Mouse (Mus musculus) heart, embryonic 12.5 days (tissue): ENCODE data around the gene Cacna1a. TPM values are rescaled to one million over a fixed set of nuclear protein-coding genes. Genes with fewer than 3 reads are reported as not detected.
A peak's percentile ranks its signal among the peaks of the same experiment; 100 is the strongest.

ENCODE experiments used
- ATAC-seq: fragments of 200-750 bp; cut with Nextera tagmentation; 2 replicates; pipeline ENCODE4 v1.8.0; 2017; ENCODE audit warnings: moderate TSS enrichment, moderate library complexity; ENCODE audit not compliant: insufficient number of reproducible peaks, low FRiP score
- H3K27ac ChIP-seq: fragments of 300-500 bp; sonication (generic); 2 replicates; pipeline ENCODE4 v1.5.1; 2016; ENCODE audit warnings: mild to moderate bottlenecking, moderate library complexity; ENCODE audit not compliant: poor library complexity, severe bottlenecking
- H3K27me3 ChIP-seq: fragments of 300-500 bp; sonication (generic); replicated peaks from 2 replicates; pipeline ENCODE4 v1.6.1; 2016; ENCODE audit warnings: mild to moderate bottlenecking, moderate library complexity
- H3K36me3 ChIP-seq: fragments of 300-500 bp; sonication (generic); 2 replicates; pipeline ENCODE4 v1.6.1; 2016; ENCODE audit warnings: mild to moderate bottlenecking, moderate library complexity
- H3K4me1 ChIP-seq: fragments of 300-500 bp; sonication (generic); replicated peaks from 2 replicates; pipeline ENCODE4 v1.6.1; 2016; ENCODE audit warnings: mild to moderate bottlenecking
- H3K4me2 ChIP-seq: fragments of 300-500 bp; sonication (generic); 2 replicates; pipeline ENCODE4 v1.6.1; 2016; ENCODE audit warnings: mild to moderate bottlenecking, moderate library complexity
- H3K4me3 ChIP-seq: fragments of 300-500 bp; sonication (generic); 2 replicates; pipeline ENCODE4 v1.5.1; 2016; ENCODE audit warnings: mild to moderate bottlenecking
- H3K9ac ChIP-seq: fragments of 300-500 bp; sonication (generic); 2 replicates; pipeline ENCODE4 v1.6.1; 2016; ENCODE audit warnings: mild to moderate bottlenecking, moderate library complexity
- H3K9me3 ChIP-seq: fragments of 300-500 bp; sonication (generic); replicated peaks from 2 replicates; pipeline ENCODE4 v1.6.1; 2016; ENCODE audit warnings: mild to moderate bottlenecking, moderate library complexity
- WGBS: fragments of 180-500 bp; shearing (Covaris S2); methylation state at CpG from one replicate; pipeline ENCODE4 v1.1.7; 2016; 5-methylcytosine and 5-hydroxymethylcytosine counted together
- polyA plus RNA-seq: library from polyadenylated mRNA; unstranded; fragments of >200 nt; fragmentation: Nextera tagmentation; extraction: Ambion mirVana; gene quantifications from 2 replicates; pipeline ENCODE4 v1.2.1, GENCODE M21; 2016

Gene Cacna1a
- polyA plus RNA-seq, 1 experiment from 2014 or later, result 9.2 TPM

GRCm38 (mm10) chr8:84588498-84588897 is 200.3 kb downstream of the Cacna1a start:
- Histone ChIP-seq H3K4me2 (no peak overlapping the region), H3K9ac (peak overlapping the region; percentile 26; the same call in 1 of the 2 replicates), H3K27ac (peak overlapping the region; percentile 50; the same call in 1 of the 2 replicates), H3K9me3 (peaks cover 3% of the 10 kb centered on the region; the same call in 1 of the 2 replicates), H3K4me3 (no peak overlapping the region), H3K36me3 (no peaks in the 10 kb centered on the region), H3K27me3 (no peaks in the 10 kb centered on the region), H3K4me1 (peaks cover 25% of the 10 kb centered on the region)
- ATAC-seq, result peak; percentile 47; the same call in 1 of the 2 replicates
- 44% methylated on average over 11 of the region's 11 CpGs for WGBS

- peak; percentile 51; the same call in 1 of the 2 replicates for ATAC-seq
Measured at GRCm38 (mm10) chr8:84592015-84592662, 203.9 kb downstream of the Cacna1a start.

GRCm38 (mm10) chr8:84593143-84593542 is 204.9 kb downstream of the Cacna1a start:
- H3K27ac ChIP-seq, result no peak overlapping the region
- no peaks in the 10 kb centered on the region for H3K36me3 ChIP-seq
- no peak overlapping the region for H3K4me2 ChIP-seq
- 36% methylated on average over 1 of the region's 1 CpGs for WGBS
- H3K27me3 ChIP-seq, result peaks cover 7% of the 10 kb centered on the region; the same call in 1 of the 2 replicates
- H3K9ac ChIP-seq, result no peak overlapping the region
- no peak overlapping the region for H3K4me3 ChIP-seq
- peaks cover 21% of the 10 kb centered on the region for H3K4me1 ChIP-seq
- H3K9me3 ChIP-seq, result no peaks in the 10 kb centered on the region
- no peak for ATAC-seq

More at GRCm38 (mm10) chr8:84592015-84592662, 203.9 kb downstream of the Cacna1a start:
- no peaks in the 10 kb centered on the region for H3K36me3 ChIP-seq
- no peaks in the 10 kb centered on the region for H3K9me3 ChIP-seq
- no peak overlapping the region for H3K9ac ChIP-seq
- peaks cover 7% of the 10 kb centered on the region; the same call in 1 of the 2 replicates for H3K27me3 ChIP-seq
- H3K27ac ChIP-seq, result no peak overlapping the region
- 10% methylated on average over 15 of the region's 15 CpGs for WGBS
- H3K4me3 ChIP-seq, result no peak overlapping the region
- peaks cover 25% of the 10 kb centered on the region for H3K4me1 ChIP-seq
- H3K4me2 ChIP-seq, result peak overlapping the region; percentile 44

- WGBS, result 64% methylated on average over 9 of the region's 9 CpGs
- peaks cover 18% of the 10 kb centered on the region for H3K27me3 ChIP-seq
- H3K4me1 ChIP-seq, result peaks cover 14% of the 10 kb centered on the region
Measured at GRCm38 (mm10) chr8:84594099-84594780, 206.0 kb downstream of the Cacna1a start.

GRCm38 (mm10) chr8:84595648-84596047 is 207.4 kb downstream of the Cacna1a start:
- no peak overlapping the region for H3K4me2 ChIP-seq
- no peak overlapping the region for H3K4me3 ChIP-seq
- ATAC-seq, result no peak
- H3K9me3 ChIP-seq, result no peaks in the 10 kb centered on the region
- no peak overlapping the region for H3K27ac ChIP-seq
- H3K27me3 ChIP-seq, result peaks cover 27% of the 10 kb centered on the region
- WGBS, result 15% methylated on average over 9 of the region's 9 CpGs
- H3K36me3 ChIP-seq, result no peaks in the 10 kb centered on the region
- no peak overlapping the region for H3K9ac ChIP-seq
- peaks cover 27% of the 10 kb centered on the region for H3K4me1 ChIP-seq

More at GRCm38 (mm10) chr8:84594099-84594780, 206.0 kb downstream of the Cacna1a start:
- no peaks in the 10 kb centered on the region for H3K36me3 ChIP-seq
- no peak overlapping the region for H3K9ac ChIP-seq
- no peak overlapping the region for H3K27ac ChIP-seq
- H3K4me2 ChIP-seq, result no peak overlapping the region
- H3K4me3 ChIP-seq, result no peak overlapping the region
- ATAC-seq, result no peak
- no peaks in the 10 kb centered on the region for H3K9me3 ChIP-seq

GRCm38 (mm10) chr8:84599401-84599800 is 211.2 kb downstream of the Cacna1a start:
- WGBS, result 83% methylated on average over 1 of the region's 1 CpGs
- no peak overlapping the region for H3K27ac ChIP-seq
- H3K9ac ChIP-seq, result no peak overlapping the region
- H3K4me2 ChIP-seq, result no peak overlapping the region
- no peaks in the 10 kb centered on the region for H3K36me3 ChIP-seq
- H3K27me3 ChIP-seq, result peaks cover 42% of the 10 kb centered on the region
- H3K4me3 ChIP-seq, result no peak overlapping the region
- no peak for ATAC-seq
- no peaks in the 10 kb centered on the region for H3K9me3 ChIP-seq
- H3K4me1 ChIP-seq, result peaks cover 28% of the 10 kb centered on the region

- Histone ChIP-seq H3K36me3 (no peaks in the 10 kb centered on the region), H3K27ac (peak overlapping the region; percentile 57), H3K4me2 (peak overlapping the region; percentile 83), H3K4me3 (peak overlapping the region; percentile 52), H3K9ac (peak overlapping the region; percentile 81), H3K9me3 (no peaks in the 10 kb centered on the region), H3K27me3 (peaks cover 42% of the 10 kb centered on the region), H3K4me1 (peaks cover 28% of the 10 kb centered on the region)
- 5% methylated on average over 26 of the region's 26 CpGs for WGBS
- ATAC-seq, result 0 out of 2 replicates have a peak, but pooled peaks have one; percentile 28
Measured at GRCm38 (mm10) chr8:84600311-84600907, 212.2 kb downstream of the Cacna1a start.

GRCm38 (mm10) chr8:84601221-84601751 is 213.0 kb downstream of the Cacna1a start:
- peak overlapping the region; percentile 81 for H3K9ac ChIP-seq
- no peak for ATAC-seq
- no peaks in the 10 kb centered on the region for H3K36me3 ChIP-seq
- H3K4me1 ChIP-seq, result peaks cover 28% of the 10 kb centered on the region
- H3K27ac ChIP-seq, result no peak overlapping the region
- peak overlapping the region; percentile 83 for H3K4me2 ChIP-seq
- no peaks in the 10 kb centered on the region for H3K9me3 ChIP-seq
- WGBS, result 4% methylated on average over 19 of the region's 19 CpGs
- H3K4me3 ChIP-seq, result peak overlapping the region; percentile 52
- H3K27me3 ChIP-seq, result peaks cover 42% of the 10 kb centered on the region

- peaks cover 54% of the 10 kb centered on the region for H3K27me3 ChIP-seq
- no peaks in the 10 kb centered on the region for H3K9me3 ChIP-seq
- no peak overlapping the region for H3K27ac ChIP-seq
- WGBS, result 31% methylated on average over 16 of the region's 16 CpGs
- no peak for ATAC-seq
- H3K4me2 ChIP-seq, result no peak overlapping the region
- peaks cover 7% of the 10 kb centered on the region for H3K4me1 ChIP-seq
- no peak overlapping the region for H3K9ac ChIP-seq
- H3K4me3 ChIP-seq, result no peak overlapping the region
- H3K36me3 ChIP-seq, result no peaks in the 10 kb centered on the region
Measured at GRCm38 (mm10) chr8:84614512-84615223, 226.4 kb downstream of the Cacna1a start.

- H3K9ac ChIP-seq, result no peak overlapping the region
- H3K4me1 ChIP-seq, result peaks cover 7% of the 10 kb centered on the region
- 37% methylated on average over 22 of the region's 22 CpGs for WGBS
- H3K9me3 ChIP-seq, result no peaks in the 10 kb centered on the region
- no peak overlapping the region for H3K4me3 ChIP-seq
- H3K27me3 ChIP-seq, result peaks cover 54% of the 10 kb centered on the region
- H3K4me2 ChIP-seq, result no peak overlapping the region
- ATAC-seq, result peak; percentile 47; the same call in 1 of the 2 replicates
- H3K36me3 ChIP-seq, result no peaks in the 10 kb centered on the region
- no peak overlapping the region for H3K27ac ChIP-seq
Measured at GRCm38 (mm10) chr8:84615666-84616485, 227.6 kb downstream of the Cacna1a start.
